Mouse (Mus musculus) liver, postnatal 0 days (tissue): Measurements from ENCODE around the gene Mdm2.

Experiments used
- CTCF ChIP-seq: sonication (generic); IDR thresholded peaks from 2 replicates; pipeline ENCODE4 v1.5.1; 2016; ENCODE audit warnings: antibody characterized with exemption, low read depth
- EP300 ChIP-seq: IDR thresholded peaks from 2 replicates; pipeline ENCODE4 v1.6.1; 2016; ENCODE audit warnings: antibody characterized with exemption, low read depth, mild to moderate bottlenecking

DNA sequence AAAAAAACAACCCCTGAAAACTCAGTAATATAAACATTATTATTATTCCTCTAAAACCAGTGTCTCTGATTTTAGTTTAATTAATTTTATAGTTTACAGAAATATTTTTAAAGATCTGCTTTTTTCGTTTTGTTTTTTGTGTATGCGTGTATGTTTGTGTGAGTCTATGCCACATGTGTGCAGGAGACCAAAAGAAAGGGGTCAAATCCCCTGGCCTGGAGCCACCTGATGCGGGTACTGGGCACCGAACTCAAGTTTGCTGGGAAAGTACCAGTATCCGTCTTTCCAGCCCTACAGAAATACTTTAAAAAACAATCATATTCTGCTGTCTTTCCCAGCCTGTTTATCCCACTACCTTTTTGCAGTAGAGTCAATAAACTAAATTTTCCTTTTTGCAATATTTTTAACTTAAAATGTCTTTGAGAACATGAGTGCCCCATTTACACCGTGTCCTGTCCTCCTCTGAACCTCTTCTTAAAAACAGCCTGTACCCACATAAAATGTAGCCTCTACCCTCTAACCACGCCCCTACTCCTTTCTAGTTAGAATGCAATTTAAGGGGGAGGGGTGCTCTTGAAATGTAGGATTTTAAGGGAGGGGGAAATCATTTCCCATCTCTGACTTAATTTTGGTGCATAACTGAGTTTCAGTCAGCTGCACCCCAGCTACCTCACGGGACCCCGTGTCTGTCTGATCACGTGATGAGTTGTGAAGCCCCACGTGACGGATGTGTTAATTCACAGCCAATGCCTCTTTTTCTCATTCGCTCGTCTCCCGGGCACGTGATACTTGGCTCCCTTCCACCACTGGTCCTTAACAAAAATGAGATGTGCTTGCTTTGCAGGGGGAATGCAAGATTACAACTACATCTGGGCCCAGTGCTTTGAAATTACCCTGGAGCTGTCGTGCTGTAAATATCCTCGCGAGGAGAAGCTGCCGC lies 35.2 kb downstream of the Mdm2 start:
- TF ChIP-seq CTCF (no peak), EP300 (no peak)
